Mouse (Mus musculus): ENCODE measurements around the gene Capn2. TPM values are rescaled to one million over a fixed set of nuclear protein-coding genes. Genes with fewer than 3 reads are reported as not detected.

Capn2 gene
- polyA plus RNA-seq, 1 experiment from 2014 or later, result 127 TPM

GRCm38 (mm10) chr1:182488503-182488902, 28.9 kb downstream of the Capn2 start:
- Histone ChIP-seq H3K9me3 (replicated peaks; ENCODE audit: control insufficient read depth, low read length) (no peaks in the 10 kb centered on the region), H3K36me3 (ENCODE audit: control insufficient read depth, insufficient read depth, low read length) (peaks cover 8% of the 10 kb centered on the region), H3K4me1 (ENCODE audit: control insufficient read depth, insufficient read depth, low read length) (no peaks in the 10 kb centered on the region), H3K4me2 (ENCODE audit: low read depth, low read length) (no peak overlapping the region), H3K27ac (ENCODE audit: low read length) (no peak overlapping the region), H3K9ac (ENCODE audit: low read length) (no peak overlapping the region), H3K4me3 (replicated peaks; ENCODE audit: low read length) (no peak overlapping the region), H3K27me3 (ENCODE audit: control insufficient read depth, insufficient read depth, low read length) (no peaks in the 10 kb centered on the region)
- 90% methylated on average over 10 of the region's 10 CpGs for WGBS
- no peak for ATAC-seq (ENCODE audit: insufficient read depth, low FRiP score)

- WGBS, result 85% methylated on average over 12 of the region's 12 CpGs
- H3K4me2 ChIP-seq (ENCODE audit: low read depth, low read length), result no peak overlapping the region
- ATAC-seq (ENCODE audit: insufficient read depth, low FRiP score), result no peak
These were observed 33.5 kb downstream of the Capn2 start for GRCm38 (mm10) chr1:182483910-182484274.

GRCm38 (mm10) chr1:182482991-182483909, 34.2 kb downstream of the Capn2 start:
- 81% methylated on average over 14 of the region's 14 CpGs for WGBS
- H3K9ac ChIP-seq (ENCODE audit: low read length), result no peak overlapping the region
- no peaks in the 10 kb centered on the region for H3K4me1 ChIP-seq (ENCODE audit: control insufficient read depth, insufficient read depth, low read length)
- H3K4me2 ChIP-seq (ENCODE audit: low read depth, low read length), result no peak overlapping the region
- H3K36me3 ChIP-seq (ENCODE audit: control insufficient read depth, insufficient read depth, low read length), result peaks cover 19% of the 10 kb centered on the region
- no peaks in the 10 kb centered on the region for H3K27me3 ChIP-seq (ENCODE audit: control insufficient read depth, insufficient read depth, low read length)
- H3K4me3 ChIP-seq (replicated peaks; ENCODE audit: low read length), result no peak overlapping the region
- no peaks in the 10 kb centered on the region for H3K9me3 ChIP-seq (replicated peaks; ENCODE audit: control insufficient read depth, low read length)
- no peak for ATAC-seq (ENCODE audit: insufficient read depth, low FRiP score)
- no peak overlapping the region for H3K27ac ChIP-seq (ENCODE audit: low read length)

More at GRCm38 (mm10) chr1:182483910-182484274, 33.5 kb downstream of the Capn2 start:
- Histone ChIP-seq H3K9me3 (replicated peaks; ENCODE audit: control insufficient read depth, low read length) (no peaks in the 10 kb centered on the region), H3K27me3 (ENCODE audit: control insufficient read depth, insufficient read depth, low read length) (no peaks in the 10 kb centered on the region), H3K4me3 (replicated peaks; ENCODE audit: low read length) (no peak overlapping the region), H3K27ac (ENCODE audit: low read length) (no peak overlapping the region), H3K4me1 (ENCODE audit: control insufficient read depth, insufficient read depth, low read length) (no peaks in the 10 kb centered on the region), H3K36me3 (ENCODE audit: control insufficient read depth, insufficient read depth, low read length) (peaks cover 24% of the 10 kb centered on the region), H3K9ac (ENCODE audit: low read length) (no peak overlapping the region)

DNA sequence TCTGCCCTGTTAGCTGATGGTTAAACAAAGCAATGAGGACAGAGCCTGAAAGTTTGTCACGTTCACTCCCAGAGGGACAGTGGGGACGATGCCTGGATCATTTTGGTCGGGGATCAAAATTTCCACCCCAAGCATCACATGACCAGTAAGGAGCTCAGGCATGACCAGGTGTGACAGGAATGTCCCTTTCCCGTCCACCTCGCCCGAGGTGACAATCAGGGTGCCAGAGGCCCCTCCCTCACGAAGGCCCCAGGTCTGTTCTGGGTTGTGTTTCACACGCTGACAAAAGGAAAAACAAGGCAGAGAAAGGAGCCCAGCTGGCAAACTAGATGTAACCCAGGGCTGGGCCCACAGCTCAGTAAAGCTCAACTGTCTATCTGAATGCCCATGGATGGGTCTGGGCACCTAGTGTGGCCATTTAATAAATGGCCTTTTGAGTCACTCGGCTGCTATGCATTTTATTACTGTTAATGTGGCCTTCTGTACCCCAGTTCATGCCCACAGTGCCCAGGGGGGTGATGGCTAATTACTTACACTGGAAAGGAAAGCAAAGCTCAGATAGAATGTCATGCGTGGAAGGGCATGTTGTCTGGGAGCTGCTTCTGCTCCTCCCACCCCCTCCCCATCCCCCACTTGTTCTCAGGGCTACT, 35.6 kb downstream of the Capn2 start:
- Histone ChIP-seq H3K4me2 (ENCODE audit: low read depth, low read length) (no peak overlapping the region), H3K4me3 (replicated peaks; ENCODE audit: low read length) (no peak overlapping the region), H3K36me3 (ENCODE audit: control insufficient read depth, insufficient read depth, low read length) (peaks cover 32% of the 10 kb centered on the region), H3K27ac (ENCODE audit: low read length) (no peak overlapping the region), H3K27me3 (ENCODE audit: control insufficient read depth, insufficient read depth, low read length) (no peaks in the 10 kb centered on the region), H3K9me3 (replicated peaks; ENCODE audit: control insufficient read depth, low read length) (no peaks in the 10 kb centered on the region), H3K9ac (ENCODE audit: low read length) (no peak overlapping the region), H3K4me1 (ENCODE audit: control insufficient read depth, insufficient read depth, low read length) (no peaks in the 10 kb centered on the region)
- ATAC-seq (ENCODE audit: insufficient read depth, low FRiP score), result no peak
- WGBS, result 83% methylated on average over 10 of the region's 10 CpGs

DNA sequence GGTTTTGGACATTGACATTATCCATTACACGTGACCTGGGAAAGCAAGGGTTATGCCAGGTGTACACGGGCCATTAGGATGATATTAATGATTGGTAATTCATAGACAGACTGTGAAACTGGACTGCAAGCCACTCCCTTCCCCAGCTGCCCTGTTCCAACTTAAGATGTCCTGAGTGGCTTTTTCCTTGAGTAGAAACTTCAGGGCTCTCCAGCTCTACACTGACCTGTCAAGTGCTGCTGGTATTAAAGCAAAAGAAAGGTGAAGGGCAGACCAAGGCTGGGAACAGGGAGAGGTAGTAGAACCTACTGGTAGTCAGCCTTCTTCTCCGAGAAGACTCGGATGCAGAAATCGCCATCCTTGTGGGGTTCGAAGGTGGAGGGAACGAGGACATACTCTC, 36.3 kb downstream of the Capn2 start:
- Histone ChIP-seq H3K27ac (ENCODE audit: low read length) (no peak overlapping the region), H3K36me3 (ENCODE audit: control insufficient read depth, insufficient read depth, low read length) (peaks cover 32% of the 10 kb centered on the region), H3K9me3 (replicated peaks; ENCODE audit: control insufficient read depth, low read length) (no peaks in the 10 kb centered on the region), H3K4me1 (ENCODE audit: control insufficient read depth, insufficient read depth, low read length) (no peaks in the 10 kb centered on the region), H3K4me3 (replicated peaks; ENCODE audit: low read length) (no peak overlapping the region), H3K4me2 (ENCODE audit: low read depth, low read length) (no peak overlapping the region), H3K27me3 (ENCODE audit: control insufficient read depth, insufficient read depth, low read length) (no peaks in the 10 kb centered on the region), H3K9ac (ENCODE audit: low read length) (no peak overlapping the region)
- ATAC-seq (ENCODE audit: insufficient read depth, low FRiP score), result no peak
- WGBS, result 90% methylated on average over 7 of the region's 7 CpGs

DNA sequence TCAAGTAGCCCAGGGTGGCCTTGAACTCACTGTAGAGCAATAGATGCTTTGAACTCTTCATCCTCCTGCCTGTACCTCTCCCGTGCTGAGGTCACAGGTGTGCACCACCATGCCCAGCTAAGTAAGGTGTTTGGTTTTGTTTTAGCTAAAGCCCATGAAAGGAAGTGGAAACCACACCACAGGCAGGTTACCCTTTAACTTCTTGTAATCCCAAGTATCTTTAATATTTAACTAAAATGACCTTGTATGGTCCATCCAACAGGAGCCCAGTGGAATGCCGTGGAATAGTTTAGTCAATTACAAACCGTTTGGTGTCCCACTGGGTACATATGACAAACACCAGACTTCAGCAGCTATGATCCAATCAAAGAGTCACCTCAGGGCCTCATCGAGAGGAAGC, 38.5 kb downstream of the Capn2 start:
- no peaks in the 10 kb centered on the region for H3K27me3 ChIP-seq (ENCODE audit: control insufficient read depth, insufficient read depth, low read length)
- H3K9me3 ChIP-seq (replicated peaks; ENCODE audit: control insufficient read depth, low read length), result no peaks in the 10 kb centered on the region
- no peaks in the 10 kb centered on the region for H3K4me1 ChIP-seq (ENCODE audit: control insufficient read depth, insufficient read depth, low read length)
- H3K4me2 ChIP-seq (ENCODE audit: low read depth, low read length), result no peak overlapping the region
- 0 out of 2 replicates have a peak overlapping the region, but pooled peaks have one; percentile 18 for H3K27ac ChIP-seq (ENCODE audit: low read length)
- H3K4me3 ChIP-seq (replicated peaks; ENCODE audit: low read length), result no peak overlapping the region
- no peak overlapping the region for H3K9ac ChIP-seq (ENCODE audit: low read length)
- 62% methylated on average over 4 of the region's 4 CpGs for WGBS
- no peak for ATAC-seq (ENCODE audit: insufficient read depth, low FRiP score)
- H3K36me3 ChIP-seq (ENCODE audit: control insufficient read depth, insufficient read depth, low read length), result peaks cover 32% of the 10 kb centered on the region

GRCm38 (mm10) chr1:182475005-182475796, 42.2 kb downstream of the Capn2 start:
- Histone ChIP-seq H3K9ac (ENCODE audit: low read length) (no peak overlapping the region), H3K27me3 (ENCODE audit: control insufficient read depth, insufficient read depth, low read length) (no peaks in the 10 kb centered on the region), H3K36me3 (ENCODE audit: control insufficient read depth, insufficient read depth, low read length) (peaks cover 26% of the 10 kb centered on the region), H3K4me3 (replicated peaks; ENCODE audit: low read length) (no peak overlapping the region), H3K27ac (ENCODE audit: low read length) (no peak overlapping the region), H3K9me3 (replicated peaks; ENCODE audit: control insufficient read depth, low read length) (no peaks in the 10 kb centered on the region), H3K4me1 (ENCODE audit: control insufficient read depth, insufficient read depth, low read length) (no peaks in the 10 kb centered on the region), H3K4me2 (ENCODE audit: low read depth, low read length) (no peak overlapping the region)
- ATAC-seq (ENCODE audit: insufficient read depth, low FRiP score), result 0 out of 2 replicates have a peak, but pooled peaks have one; percentile 36
- 80% methylated on average over 5 of the region's 5 CpGs for WGBS

- H3K4me1 ChIP-seq (ENCODE audit: control insufficient read depth, insufficient read depth, low read length), result peaks cover 14% of the 10 kb centered on the region
- WGBS, result 93% methylated on average over 4 of the region's 4 CpGs
These were observed 51.4 kb downstream of the Capn2 start for GRCm38 (mm10) chr1:182465978-182466377.

More at GRCm38 (mm10) chr1:182465978-182466377, 51.4 kb downstream of the Capn2 start:
- no peak overlapping the region for H3K4me2 ChIP-seq (ENCODE audit: low read depth, low read length)
- no peaks in the 10 kb centered on the region for H3K9me3 ChIP-seq (replicated peaks; ENCODE audit: control insufficient read depth, low read length)
- peaks cover 17% of the 10 kb centered on the region for H3K36me3 ChIP-seq (ENCODE audit: control insufficient read depth, insufficient read depth, low read length)
- ATAC-seq (ENCODE audit: insufficient read depth, low FRiP score), result no peak
- H3K27ac ChIP-seq (ENCODE audit: low read length), result no peak overlapping the region
- H3K9ac ChIP-seq (ENCODE audit: low read length), result no peak overlapping the region
- no peaks in the 10 kb centered on the region for H3K27me3 ChIP-seq (ENCODE audit: control insufficient read depth, insufficient read depth, low read length)
- H3K4me3 ChIP-seq (replicated peaks; ENCODE audit: low read length), result no peak overlapping the region
